8 mouse cellular contexts compared by ENCODE assay signal in the genomic region with DNA sequence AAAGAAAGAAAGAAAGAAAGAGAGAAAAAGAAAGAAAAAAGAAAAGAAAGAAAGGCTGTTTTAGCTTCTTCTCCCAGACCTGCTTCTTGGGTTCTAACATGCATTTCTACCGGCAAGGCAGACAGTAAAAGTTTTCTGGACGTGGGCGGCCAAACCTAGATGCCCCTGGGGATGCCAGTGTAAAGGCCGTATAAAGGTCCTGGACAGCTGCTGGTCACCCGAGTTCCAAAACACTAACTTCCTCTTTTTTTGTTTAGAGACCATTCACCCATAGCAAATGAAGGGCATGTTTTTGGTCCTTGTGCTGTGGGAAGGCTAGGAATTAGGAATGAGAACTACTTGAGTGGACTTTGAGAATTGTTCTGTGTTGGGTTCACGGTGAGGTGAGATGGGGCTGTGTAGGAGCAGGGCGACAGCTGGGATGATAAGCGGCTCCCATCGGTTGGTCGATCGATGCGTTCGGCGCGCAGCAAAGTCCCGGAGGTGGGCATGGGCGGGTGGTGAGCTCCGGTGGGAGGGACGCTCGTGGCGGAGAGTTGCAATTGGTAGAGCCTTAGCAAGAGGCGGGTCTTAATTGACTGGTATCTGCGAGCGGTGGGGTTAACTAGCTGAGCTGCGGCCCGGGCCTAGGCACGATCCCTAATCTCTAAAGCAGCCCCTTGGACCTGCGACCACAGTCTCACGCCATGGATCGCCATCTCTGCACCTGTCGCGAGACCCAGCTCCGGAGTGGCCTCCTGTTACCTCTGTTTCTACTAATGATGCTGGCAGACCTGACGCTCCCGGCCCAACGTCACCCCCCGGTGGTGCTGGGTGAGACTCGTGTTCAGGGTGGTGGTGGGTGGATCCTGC. TPM values are rescaled to one million over a fixed set of nuclear protein-coding genes. Genes with fewer than 3 reads are reported as not detected.
A peak's percentile ranks its signal among the peaks of the same experiment; 100 is the strongest.
DNase-seq lines count a peak whose midpoint lies in the region; ATAC-seq and TF ChIP-seq lines count a peak whose summit lies in the region.

TSS of gene Pla2g15 (plus strand) at position 599 of the 852 bp plus-strand sequence.

- 0 out of 2 replicates have a peak, but pooled peaks have one; percentile 9 for TF ChIP-seq CTCF in intestine, postnatal 0 days (IDR thresholded peaks at IDR 0.05; ENCODE audit: low read depth)

- H3K4me1 ChIP-seq in embryonic facial prominence, embryonic 10.5 days, result peaks cover 18% of the 10 kb centered on the region
- H3K4me1 ChIP-seq in intestine, postnatal 0 days (replicated peaks; ENCODE audit: control insufficient read depth, insufficient read depth, low read length), result no peaks in the 10 kb centered on the region
- H3K4me1 ChIP-seq in midbrain, embryonic 11.5 days (ENCODE audit: control insufficient read depth, insufficient read depth, low read length), result peaks cover 8% of the 10 kb centered on the region

- H3K4me2 ChIP-seq in intestine, postnatal 0 days (replicated peaks; ENCODE audit: low read depth), result peak within 1 kb of the TSS; percentile 78
- peak within 1 kb of the TSS; percentile 86 for H3K4me2 ChIP-seq in midbrain, embryonic 11.5 days

- peak within 1 kb of the TSS; percentile 71 for H3K4me3 ChIP-seq in embryonic facial prominence, embryonic 10.5 days
- H3K4me3 ChIP-seq in intestine, postnatal 0 days (ENCODE audit: low read depth, low read length), result peak within 1 kb of the TSS; percentile 63
- H3K4me3 ChIP-seq in midbrain, embryonic 11.5 days (ENCODE audit: low read depth, low read length), result peak within 1 kb of the TSS; percentile 75

- H3K9ac ChIP-seq in intestine, postnatal 0 days (ENCODE audit: low read depth, low read length), result peak within 1 kb of the TSS; percentile 49; the same call in 1 of the 2 replicates
- peak within 1 kb of the TSS; percentile 77 for H3K9ac ChIP-seq in midbrain, embryonic 11.5 days (ENCODE audit: low read length)

- 3% methylated on average over 38 of the region's 38 CpGs for WGBS in embryonic facial prominence, embryonic 10.5 days
- WGBS in intestine, postnatal 0 days, result under 1% methylated on average over 38 of the region's 38 CpGs
- 3% methylated on average over 38 of the region's 38 CpGs for WGBS in midbrain, embryonic 11.5 days

- H3K27me3 ChIP-seq in embryonic facial prominence, embryonic 10.5 days (replicated peaks; ENCODE audit: low read depth, poor library complexity, severe bottlenecking), result no peaks in the 10 kb centered on the region
- no peaks in the 10 kb centered on the region for H3K27me3 ChIP-seq in intestine, postnatal 0 days (replicated peaks; ENCODE audit: control insufficient read depth, insufficient read depth, low read length)
- H3K27me3 ChIP-seq in midbrain, embryonic 11.5 days (ENCODE audit: control insufficient read depth, insufficient read depth, low read length), result no peaks in the 10 kb centered on the region

- no peaks in the 10 kb centered on the region for H3K9me3 ChIP-seq in embryonic facial prominence, embryonic 10.5 days
- H3K9me3 ChIP-seq in intestine, postnatal 0 days (ENCODE audit: control insufficient read depth), result no peaks in the 10 kb centered on the region
- no peaks in the 10 kb centered on the region for H3K9me3 ChIP-seq in midbrain, embryonic 11.5 days (ENCODE audit: control insufficient read depth, low read length)

- H3K27ac ChIP-seq in embryonic facial prominence, embryonic 10.5 days (replicated peaks), result peak within 1 kb of the TSS; percentile 73
- H3K27ac ChIP-seq in intestine, postnatal 0 days (ENCODE audit: low read depth, low read length), result no peak within 1 kb of the TSS
- H3K27ac ChIP-seq in midbrain, embryonic 11.5 days (ENCODE audit: low read depth, low read length), result no peak within 1 kb of the TSS

- peak; percentile 89 for ATAC-seq in intestine, postnatal 0 days
- peak; percentile 97 for ATAC-seq in midbrain, embryonic 11.5 days (ENCODE audit: low FRiP score)

- peak; percentile 96 for DNase-seq in adrenal gland, postnatal 14 days
- peak; percentile 96 for DNase-seq in embryonic facial prominence, embryonic 10.5 days (ENCODE audit: low spot score)
- peak; percentile 66 for DNase-seq in gonadal fat pad, adult 2 months (ENCODE audit: low read depth)
- peak; percentile 93 for DNase-seq in left cerebral cortex, postnatal 4 days
- DNase-seq in midbrain, embryonic 11.5 days (ENCODE audit: low spot score, missing footprints), result peak; percentile 99
- peak; percentile 85 for DNase-seq in right cerebral cortex, postnatal 4 days
- peak; percentile 94 for DNase-seq in yolk sac, embryonic 10.5 days (ENCODE audit: low spot score)

- intact Hi-C loops in left cerebral cortex, postnatal 4 days (cut with DNase I), result no loop called here

- peaks cover 10% of the 10 kb centered on the region for H3K36me3 ChIP-seq in embryonic facial prominence, embryonic 10.5 days (replicated peaks)
- no peaks in the 10 kb centered on the region for H3K36me3 ChIP-seq in intestine, postnatal 0 days (ENCODE audit: control insufficient read depth, insufficient read depth)
- peaks cover 3% of the 10 kb centered on the region; the same call in 1 of the 2 replicates for H3K36me3 ChIP-seq in midbrain, embryonic 11.5 days (ENCODE audit: control insufficient read depth, insufficient read depth, low read length)

RNA-seq across cellular contexts. Expression of gene Pla2g15, which starts in this region (rescaled TPM):
- 13.5 and 18.6 TPM in 2 replicates for total RNA-seq in adrenal gland, postnatal 14 days (2021)
- 12.8 and 13.8 TPM in 2 replicates for polyA plus RNA-seq in embryonic facial prominence, embryonic 10.5 days (2016; fragmentation: Nextera tagmentation; extraction: Ambion mirVana)
- polyA plus RNA-seq in gonadal fat pad, adult 2 months (2012; rRNA removed), result 21.4 and 23.4 TPM in 2 replicates
- polyA plus RNA-seq in intestine, postnatal 0 days (2015; fragmentation: Nextera tagmentation; extraction: Ambion mirVana), result 7.4 and 7.9 TPM in 2 replicates
- total RNA-seq in left cerebral cortex, postnatal 4 days (2021), result 10 to 100 TPM; 20.7 to 21.8 TPM
- 6.4 and 6.9 TPM in 2 replicates for polyA plus RNA-seq in midbrain, embryonic 11.5 days (2014; fragmentation: Nextera tagmentation; extraction: Ambion mirVana)
